Mouse (Mus musculus): ENCODE data around the gene Sidt1. TPM values are rescaled to one million over a fixed set of nuclear protein-coding genes. Genes with fewer than 3 reads are reported as not detected.

Sidt1 gene
- polyA plus RNA-seq, 1 experiment from 2014 or later: 0.11 TPM

GRCm38 (mm10) chr16:44337541-44337940, 4.5 kb upstream of the Sidt1 start:
- Histone ChIP-seq H3K27ac (no peak overlapping the region), H3K9me3 (replicated peaks) (no peaks in the 10 kb centered on the region; the same call in 1 of the 2 replicates), H3K4me3 (no peak overlapping the region), H3K4me1 (replicated peaks) (peaks cover 7% of the 10 kb centered on the region), H3K27me3 (peaks cover 8% of the 10 kb centered on the region), H3K4me2 (no peak overlapping the region), H3K9ac (no peak overlapping the region), H3K36me3 (no peaks in the 10 kb centered on the region)
- no peak for ATAC-seq (replicated peaks; ENCODE audit: insufficient number of reproducible peaks, insufficient read depth, low FRiP score, low read depth)

- Histone ChIP-seq H3K36me3 (no peaks in the 10 kb centered on the region), H3K4me2 (peak overlapping the region; percentile 99), H3K4me1 (replicated peaks) (peaks cover 16% of the 10 kb centered on the region), H3K27me3 (peaks cover 20% of the 10 kb centered on the region), H3K9me3 (replicated peaks) (no peaks in the 10 kb centered on the region), H3K27ac (no peak overlapping the region), H3K4me3 (peak overlapping the region; percentile 61), H3K9ac (peak overlapping the region; percentile 53)
- WGBS: under 1% methylated on average over 60 of the region's 60 CpGs
- peak; percentile 27; the same call in 1 of the 2 replicates for ATAC-seq (replicated peaks; ENCODE audit: insufficient number of reproducible peaks, insufficient read depth, low FRiP score, low read depth)
These were observed 768 bp downstream of the Sidt1 start for GRCm38 (mm10) chr16:44331995-44332860.

GRCm38 (mm10) chr16:44331671-44331994, 1.4 kb downstream of the Sidt1 start:
- peak overlapping the region; percentile 99 for H3K4me2 ChIP-seq
- 19% methylated on average over 6 of the region's 6 CpGs for WGBS
- no peak overlapping the region for H3K27ac ChIP-seq
- H3K4me1 ChIP-seq (replicated peaks): peaks cover 16% of the 10 kb centered on the region
- H3K9me3 ChIP-seq (replicated peaks): no peaks in the 10 kb centered on the region
- H3K4me3 ChIP-seq: peak overlapping the region; percentile 61
- H3K27me3 ChIP-seq: peaks cover 20% of the 10 kb centered on the region
- peak overlapping the region; percentile 53 for H3K9ac ChIP-seq
- H3K36me3 ChIP-seq: no peaks in the 10 kb centered on the region
- no peak for ATAC-seq (replicated peaks; ENCODE audit: insufficient number of reproducible peaks, insufficient read depth, low FRiP score, low read depth)

GRCm38 (mm10) chr16:44331154-44331553, 1.8 kb downstream of the Sidt1 start:
- Histone ChIP-seq H3K9ac (no peak overlapping the region), H3K4me3 (no peak overlapping the region), H3K4me1 (replicated peaks) (peaks cover 16% of the 10 kb centered on the region), H3K36me3 (no peaks in the 10 kb centered on the region), H3K27me3 (peaks cover 20% of the 10 kb centered on the region), H3K4me2 (no peak overlapping the region), H3K9me3 (replicated peaks) (no peaks in the 10 kb centered on the region), H3K27ac (no peak overlapping the region)
- ATAC-seq (replicated peaks; ENCODE audit: insufficient number of reproducible peaks, insufficient read depth, low FRiP score, low read depth): no peak
- 43% methylated on average over 9 of the region's 9 CpGs for WGBS

GRCm38 (mm10) chr16:44330657-44331056, 2.3 kb downstream of the Sidt1 start:
- Histone ChIP-seq H3K36me3 (no peaks in the 10 kb centered on the region), H3K4me2 (no peak overlapping the region), H3K27me3 (peaks cover 20% of the 10 kb centered on the region), H3K4me3 (no peak overlapping the region), H3K4me1 (replicated peaks) (peaks cover 16% of the 10 kb centered on the region), H3K9me3 (replicated peaks) (no peaks in the 10 kb centered on the region), H3K27ac (no peak overlapping the region), H3K9ac (no peak overlapping the region)
- no peak for ATAC-seq (replicated peaks; ENCODE audit: insufficient number of reproducible peaks, insufficient read depth, low FRiP score, low read depth)
- WGBS: 78% methylated on average over 9 of the region's 9 CpGs

- Histone ChIP-seq H3K4me2 (no peak overlapping the region), H3K27ac (no peak overlapping the region), H3K9me3 (replicated peaks) (no peaks in the 10 kb centered on the region), H3K9ac (no peak overlapping the region), H3K36me3 (no peaks in the 10 kb centered on the region), H3K4me1 (replicated peaks) (peaks cover 16% of the 10 kb centered on the region), H3K27me3 (peaks cover 16% of the 10 kb centered on the region), H3K4me3 (no peak overlapping the region)
- 61% methylated on average over 4 of the region's 4 CpGs for WGBS
- no peak for ATAC-seq (replicated peaks; ENCODE audit: insufficient number of reproducible peaks, insufficient read depth, low FRiP score, low read depth)
These were observed 4.4 kb downstream of the Sidt1 start for GRCm38 (mm10) chr16:44328644-44329043.

GRCm38 (mm10) chr16:44320232-44320631, 12.8 kb downstream of the Sidt1 start:
- no peak overlapping the region for H3K27ac ChIP-seq
- no peaks in the 10 kb centered on the region for H3K36me3 ChIP-seq
- H3K4me3 ChIP-seq: no peak overlapping the region
- no peak overlapping the region for H3K4me2 ChIP-seq
- no peak overlapping the region for H3K9ac ChIP-seq
- no peaks in the 10 kb centered on the region for H3K27me3 ChIP-seq
- H3K9me3 ChIP-seq (replicated peaks): no peaks in the 10 kb centered on the region
- WGBS: 85% methylated on average over 3 of the region's 3 CpGs
- H3K4me1 ChIP-seq (replicated peaks): no peaks in the 10 kb centered on the region
- ATAC-seq (replicated peaks; ENCODE audit: insufficient number of reproducible peaks, insufficient read depth, low FRiP score, low read depth): no peak

GRCm38 (mm10) chr16:44316350-44316749, 16.6 kb downstream of the Sidt1 start:
- Histone ChIP-seq H3K4me2 (no peak overlapping the region), H3K4me1 (replicated peaks) (peaks cover 6% of the 10 kb centered on the region), H3K27ac (no peak overlapping the region), H3K4me3 (no peak overlapping the region), H3K36me3 (no peaks in the 10 kb centered on the region), H3K9me3 (replicated peaks) (no peaks in the 10 kb centered on the region), H3K27me3 (no peaks in the 10 kb centered on the region), H3K9ac (no peak overlapping the region)
- ATAC-seq (replicated peaks; ENCODE audit: insufficient number of reproducible peaks, insufficient read depth, low FRiP score, low read depth): no peak
- WGBS: 84% methylated on average over 4 of the region's 4 CpGs

GRCm38 (mm10) chr16:44313422-44313821, 19.6 kb downstream of the Sidt1 start:
- no peak overlapping the region for H3K4me3 ChIP-seq
- no peaks in the 10 kb centered on the region for H3K27me3 ChIP-seq
- no peaks in the 10 kb centered on the region for H3K9me3 ChIP-seq (replicated peaks)
- peaks cover 6% of the 10 kb centered on the region for H3K4me1 ChIP-seq (replicated peaks)
- H3K27ac ChIP-seq: no peak overlapping the region
- H3K9ac ChIP-seq: no peak overlapping the region
- no peak overlapping the region for H3K4me2 ChIP-seq
- no peaks in the 10 kb centered on the region for H3K36me3 ChIP-seq
- ATAC-seq (replicated peaks; ENCODE audit: insufficient number of reproducible peaks, insufficient read depth, low FRiP score, low read depth): peak; percentile 47; the same call in 1 of the 2 replicates
- 24% methylated on average over 4 of the region's 4 CpGs for WGBS

- no peak overlapping the region for H3K4me3 ChIP-seq
- H3K27me3 ChIP-seq: no peaks in the 10 kb centered on the region
- H3K4me2 ChIP-seq: no peak overlapping the region
- no peak overlapping the region for H3K27ac ChIP-seq
- no peak for ATAC-seq (replicated peaks; ENCODE audit: insufficient number of reproducible peaks, insufficient read depth, low FRiP score, low read depth)
- H3K9ac ChIP-seq: no peak overlapping the region
- 51% methylated on average over 3 of the region's 3 CpGs for WGBS
- no peaks in the 10 kb centered on the region for H3K9me3 ChIP-seq (replicated peaks)
- no peaks in the 10 kb centered on the region for H3K36me3 ChIP-seq
- H3K4me1 ChIP-seq (replicated peaks): peaks cover 3% of the 10 kb centered on the region; the same call in 1 of the 2 replicates
These were observed 27.4 kb downstream of the Sidt1 start for GRCm38 (mm10) chr16:44305606-44306005.

- no peaks in the 10 kb centered on the region for H3K36me3 ChIP-seq
- no peaks in the 10 kb centered on the region for H3K9me3 ChIP-seq (replicated peaks)
- no peak overlapping the region for H3K9ac ChIP-seq
- H3K27ac ChIP-seq: no peak overlapping the region
- ATAC-seq (replicated peaks; ENCODE audit: insufficient number of reproducible peaks, insufficient read depth, low FRiP score, low read depth): no peak
- H3K4me1 ChIP-seq (replicated peaks): peaks cover 3% of the 10 kb centered on the region; the same call in 1 of the 2 replicates
- H3K4me3 ChIP-seq: no peak overlapping the region
- WGBS: 60% methylated on average over 2 of the region's 2 CpGs
- H3K27me3 ChIP-seq: no peaks in the 10 kb centered on the region
- no peak overlapping the region for H3K4me2 ChIP-seq
These were observed 29.2 kb downstream of the Sidt1 start for GRCm38 (mm10) chr16:44303822-44304221.
